Mouse (Mus musculus) olfactory bulb, adult 2 months (tissue): ENCODE results near the gene Glt8d2.

Source experiments
- CTCF ChIP-seq: fragments of 200-500 bp; IDR thresholded peaks from 2 replicates; pipeline ENCODE4 v1.5.1; 2012; ENCODE audit warnings: low read depth, mild to moderate bottlenecking, low read length, moderate library complexity; ENCODE audit not compliant: insufficient read depth
- POLR2A ChIP-seq: fragments of 200-500 bp; IDR thresholded peaks from 2 replicates; pipeline ENCODE4 v1.6.1; 2012; ENCODE audit warnings: mild to moderate bottlenecking, low read depth, low read length, moderate library complexity; ENCODE audit not compliant: insufficient read depth

DNA sequence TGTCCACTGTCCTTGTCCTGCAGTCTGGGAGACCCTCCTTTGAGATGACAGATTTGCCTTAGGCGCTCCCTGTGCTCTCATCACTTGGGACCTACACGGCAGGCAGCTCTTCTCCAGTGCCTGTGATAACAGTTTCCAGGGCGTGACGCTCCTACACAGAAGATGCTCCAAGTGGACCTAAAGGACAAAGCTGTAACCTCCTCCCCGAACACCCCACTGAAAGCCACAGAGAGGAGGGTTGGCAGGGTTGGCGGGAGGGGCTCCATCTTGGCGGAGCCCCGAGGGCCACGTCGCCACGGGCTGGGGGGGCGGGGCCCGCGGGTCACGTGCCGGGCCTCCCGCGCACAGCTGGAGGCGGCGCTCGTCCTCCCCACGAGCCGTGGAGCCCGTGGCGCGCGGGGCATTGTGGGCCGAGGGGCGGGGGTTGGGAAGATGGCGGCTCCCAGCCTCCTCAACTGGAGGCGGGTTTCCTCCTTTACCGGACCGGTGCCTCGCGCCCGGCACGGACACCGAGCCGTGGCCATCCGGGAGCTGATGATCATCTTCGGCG lies 8.3 kb upstream of the Glt8d2 start:
- TF ChIP-seq POLR2A, result peak; percentile 89
- TF ChIP-seq CTCF, result no peak
